Mouse (Mus musculus) erythroblast, embryonic 14.5 days (primary cell): ENCODE data around the gene Zfp74. TPM values are rescaled to one million over a fixed set of nuclear protein-coding genes. Genes with fewer than 3 reads are reported as not detected.

Experiments
- H3K27me3 ChIP-seq: 2 replicates; pipeline ENCODE4 v1.6.1; 2012; ENCODE audit warnings: inconsistent platforms; ENCODE audit not compliant: control insufficient read depth
- H3K36me3 ChIP-seq: 2 replicates; pipeline ENCODE4 v1.6.1; 2012; ENCODE audit warnings: mild to moderate bottlenecking, inconsistent platforms; ENCODE audit not compliant: control insufficient read depth
- H3K4me1 ChIP-seq: 2 replicates; pipeline ENCODE4 v1.6.1; 2012; ENCODE audit warnings: inconsistent platforms; ENCODE audit not compliant: control insufficient read depth
- H3K4me3 ChIP-seq: replicated peaks from 2 replicates; pipeline ENCODE3; 2012; ENCODE audit warnings: moderate library complexity, mild to moderate bottlenecking, inconsistent platforms
- H3K9me3 ChIP-seq: 2 replicates; pipeline ENCODE4 v1.6.1; 2012; ENCODE audit warnings: low read length, inconsistent platforms, mixed read lengths; ENCODE audit not compliant: control insufficient read depth
- GATA1 ChIP-seq: IDR thresholded peaks from 2 replicates; pipeline ENCODE4 v1.6.1; 2012; ENCODE audit warnings: low read length, inconsistent platforms, mixed read lengths
- TAL1 ChIP-seq: IDR thresholded peaks from 3 replicates; pipeline ENCODE4 v1.6.1; 2012; ENCODE audit warnings: low read length, inconsistent platforms, mixed read lengths
- polyA plus RNA-seq: library from polyadenylated mRNA; stranded (reverse); fragments of >175 nt; gene quantifications from 2 replicates; pipeline ENCODE4 v1.2.3, GENCODE M21; 2012

Zfp74 gene
- polyA plus RNA-seq, 1 experiment, result 0.09 TPM

- Histone ChIP-seq H3K4me3 (no peak overlapping the region), H3K9me3 (peaks cover 7% of the 10 kb centered on the region), H3K4me1 (no peaks in the 10 kb centered on the region), H3K36me3 (peaks cover 7% of the 10 kb centered on the region), H3K27me3 (no peaks in the 10 kb centered on the region)
- TF ChIP-seq TAL1 (no peak), GATA1 (no peak)
These were observed 35.8 kb downstream of the Zfp74 start for GRCm38 (mm10) chr7:29918062-29918453.

- peaks cover 7% of the 10 kb centered on the region for H3K36me3 ChIP-seq
- H3K4me3 ChIP-seq, result no peak overlapping the region
- H3K9me3 ChIP-seq, result peaks cover 7% of the 10 kb centered on the region
- no peaks in the 10 kb centered on the region for H3K27me3 ChIP-seq
- TF ChIP-seq GATA1, result no peak
- TF ChIP-seq TAL1, result no peak
- no peaks in the 10 kb centered on the region for H3K4me1 ChIP-seq
These were observed 36.4 kb downstream of the Zfp74 start for GRCm38 (mm10) chr7:29917371-29918061.

- Histone ChIP-seq H3K27me3 (no peaks in the 10 kb centered on the region), H3K4me3 (no peak overlapping the region), H3K9me3 (peaks cover 7% of the 10 kb centered on the region), H3K4me1 (peaks cover 10% of the 10 kb centered on the region), H3K36me3 (peaks cover 11% of the 10 kb centered on the region)
- TF ChIP-seq GATA1 (no peak), TAL1 (no peak)
These were observed 41.7 kb downstream of the Zfp74 start for GRCm38 (mm10) chr7:29912172-29912571.

- Histone ChIP-seq H3K4me3 (no peak overlapping the region), H3K27me3 (no peaks in the 10 kb centered on the region), H3K4me1 (peaks cover 16% of the 10 kb centered on the region), H3K36me3 (peaks cover 10% of the 10 kb centered on the region), H3K9me3 (peaks cover 5% of the 10 kb centered on the region)
- TF ChIP-seq TAL1 (no peak), GATA1 (no peak)
These were observed 43.6 kb downstream of the Zfp74 start for GRCm38 (mm10) chr7:29910252-29910651.

- H3K27me3 ChIP-seq, result no peaks in the 10 kb centered on the region
These were observed 45.5 kb downstream of the Zfp74 start, which contains the start of gene Zfp383 for GRCm38 (mm10) chr7:29908130-29908950. TSS of gene Zfp383 (plus strand) at chr7:29908223.

GRCm38 (mm10) chr7:29907206-29907605, 46.7 kb downstream of the Zfp74 start:
- Histone ChIP-seq H3K9me3 (no peaks in the 10 kb centered on the region), H3K4me3 (no peak overlapping the region), H3K4me1 (peaks cover 16% of the 10 kb centered on the region), H3K27me3 (no peaks in the 10 kb centered on the region), H3K36me3 (peaks cover 6% of the 10 kb centered on the region)
- TF ChIP-seq TAL1 (no peak), GATA1 (no peak)

More at GRCm38 (mm10) chr7:29908130-29908950, 45.5 kb downstream of the Zfp74 start, which contains the start of gene Zfp383:
- no peaks in the 10 kb centered on the region for H3K9me3 ChIP-seq
- H3K4me1 ChIP-seq, result peaks cover 16% of the 10 kb centered on the region
- no peak for TF ChIP-seq GATA1
- no peak for TF ChIP-seq TAL1
- H3K36me3 ChIP-seq, result peaks cover 9% of the 10 kb centered on the region
- peak within 1 kb of the TSS; percentile 72 for H3K4me3 ChIP-seq

- TF ChIP-seq GATA1, result no peak
- TF ChIP-seq TAL1, result no peak
- H3K4me3 ChIP-seq, result peak overlapping the region; percentile 77
- no peaks in the 10 kb centered on the region for H3K9me3 ChIP-seq
These were observed 47.2 kb downstream of the Zfp74 start for GRCm38 (mm10) chr7:29906682-29907058.

GRCm38 (mm10) chr7:29905966-29906681, 47.8 kb downstream of the Zfp74 start, which contains the start of gene Zfp27:
TSS of gene Zfp27 (minus strand) at chr7:29906572.
- Histone ChIP-seq H3K9me3 (no peaks in the 10 kb centered on the region), H3K4me3 (peak within 1 kb of the TSS; percentile 77), H3K27me3 (no peaks in the 10 kb centered on the region), H3K36me3 (peaks cover 7% of the 10 kb centered on the region), H3K4me1 (peaks cover 16% of the 10 kb centered on the region)
- TF ChIP-seq TAL1 (no peak), GATA1 (no peak)

More at GRCm38 (mm10) chr7:29906682-29907058, 47.2 kb downstream of the Zfp74 start:
- no peaks in the 10 kb centered on the region for H3K27me3 ChIP-seq
- peaks cover 6% of the 10 kb centered on the region for H3K36me3 ChIP-seq
- peaks cover 16% of the 10 kb centered on the region for H3K4me1 ChIP-seq
